Mouse (Mus musculus) CH12.LX (cell line): Measurements from ENCODE around the gene Arrb2. TPM values are rescaled to one million over a fixed set of nuclear protein-coding genes. Genes with fewer than 3 reads are reported as not detected.

Experiments used
- DNase-seq: peaks from one replicate; pipeline ENCODE4 v3.0.0-alpha.2; 2013; ENCODE audit errors: extremely low read depth
- H3K27ac ChIP-seq: 2 replicates; pipeline ENCODE4 v1.5.1; 2012; ENCODE audit warnings: low read depth, mild to moderate bottlenecking, control low read depth, moderate library complexity; ENCODE audit not compliant: insufficient read depth
- H3K27me3 ChIP-seq: replicated peaks from 2 replicates; pipeline ENCODE3; 2012; ENCODE audit warnings: inconsistent platforms
- H3K36me3 ChIP-seq, 2 experiments: replicated peaks in 1 of 2; 2 replicates each; pipeline versions ENCODE3 to v1.6.1; 2012; ENCODE audit warnings: inconsistent platforms in 1 of 2, low read length in 1 of 2, mild to moderate bottlenecking in 1 of 2, mixed read lengths in 1 of 2, moderate library complexity in 1 of 2; ENCODE audit not compliant: control insufficient read depth in 1 of 2, insufficient read depth in 1 of 2
- H3K4me1 ChIP-seq, 2 experiments: 2 replicates each; pipeline ENCODE4 v1.6.1; 2012; ENCODE audit warnings: inconsistent platforms in 1 of 2, moderate library complexity in 1 of 2; ENCODE audit not compliant: insufficient read depth in 2 of 2, control insufficient read depth in 1 of 2
- H3K4me2 ChIP-seq: 2 replicates; pipeline ENCODE4 v1.6.1; 2012; ENCODE audit warnings: low read depth, mild to moderate bottlenecking, control low read depth; ENCODE audit not compliant: poor library complexity, insufficient read depth, severe bottlenecking
- H3K4me3 ChIP-seq, 3 experiments: fragments of 150-350 bp in 1 of 3; sonication (generic) in 1 of 3; replicated peaks in 1 of 3; 2 replicates each; pipeline versions ENCODE3 to v1.5.1; 2011 to 2012; ENCODE audit warnings: low read depth in 2 of 3, low read length in 2 of 3, mild to moderate bottlenecking in 2 of 3, moderate library complexity in 2 of 3, control low read depth in 1 of 3, improper control_type of control experiment in 1 of 3, inconsistent platforms in 1 of 3, mixed read lengths in 1 of 3; ENCODE audit not compliant: poor library complexity in 1 of 3
- H3K79me2 ChIP-seq: replicated peaks from 2 replicates; pipeline ENCODE4 v1.6.1; 2012; ENCODE audit warnings: mild to moderate bottlenecking, moderate library complexity; ENCODE audit not compliant: control insufficient read depth, poor library complexity, insufficient read depth, severe bottlenecking; ENCODE audit errors: extremely low read depth
- H3K9ac ChIP-seq: 2 replicates; pipeline ENCODE4 v1.6.1; 2012; ENCODE audit warnings: low read depth, mild to moderate bottlenecking, control low read depth, moderate library complexity; ENCODE audit not compliant: insufficient read depth
- H3K9me3 ChIP-seq: replicated peaks from 2 replicates; pipeline ENCODE3; 2012; ENCODE audit warnings: low read length, inconsistent platforms, mixed read lengths
- CHD2 ChIP-seq: IDR thresholded peaks from 2 replicates; pipeline ENCODE4 v1.6.1; 2011; ENCODE audit warnings: low read length, improper control_type of control experiment
- ELF1 ChIP-seq: IDR thresholded peaks from 2 replicates; pipeline ENCODE4 v1.6.1; 2014; ENCODE audit warnings: low read depth, mild to moderate bottlenecking, inconsistent platforms, low read length, improper control_type of control experiment
- EP300 ChIP-seq: IDR thresholded peaks from 2 replicates; pipeline ENCODE4 v1.6.1; 2011; ENCODE audit warnings: low read length, improper control_type of control experiment
- GABPA ChIP-seq: IDR thresholded peaks from 2 replicates; pipeline ENCODE4 v1.6.1; 2012; ENCODE audit warnings: low read depth, low read length, improper control_type of control experiment, inconsistent platforms; ENCODE audit not compliant: insufficient replicate concordance
- JUN ChIP-seq: IDR thresholded peaks from 2 replicates; pipeline ENCODE4 v1.6.1; 2011; ENCODE audit warnings: low read depth, mild to moderate bottlenecking, low read length, improper control_type of control experiment, moderate library complexity; ENCODE audit not compliant: insufficient read depth
- KAT2A ChIP-seq: IDR thresholded peaks from 2 replicates; pipeline ENCODE4 v1.6.1; 2012; ENCODE audit warnings: low read length, improper control_type of control experiment, inconsistent platforms; ENCODE audit not compliant: insufficient replicate concordance
- MEF2A ChIP-seq: IDR thresholded peaks from 2 replicates; pipeline ENCODE4 v1.6.1; 2014; ENCODE audit warnings: low read depth, mild to moderate bottlenecking, inconsistent platforms, low read length, improper control_type of control experiment, borderline replicate concordance
- MXI1 ChIP-seq: IDR thresholded peaks from 2 replicates; pipeline ENCODE4 v1.6.1; 2011; ENCODE audit warnings: mild to moderate bottlenecking, low read depth, low read length, improper control_type of control experiment
- POLR2A ChIP-seq: IDR thresholded peaks from 2 replicates; pipeline ENCODE4 v1.6.1; 2011; ENCODE audit warnings: low read depth, mild to moderate bottlenecking, improper control_type of control experiment, low read length
- POLR2AphosphoS2 ChIP-seq: IDR thresholded peaks from 2 replicates; pipeline ENCODE4 v1.6.1; 2011; ENCODE audit warnings: low read depth, low read length, improper control_type of control experiment
- RAD21 ChIP-seq: IDR thresholded peaks from 2 replicates; pipeline ENCODE4 v1.6.1; 2011; ENCODE audit warnings: low read depth, mild to moderate bottlenecking, low read length, improper control_type of control experiment, moderate library complexity
- TBP ChIP-seq: conservative IDR thresholded peaks from 2 replicates; pipeline ENCODE4 v1.6.1; 2011; ENCODE audit warnings: low read depth, low read length, improper control_type of control experiment
- TCF12 ChIP-seq: IDR thresholded peaks from 2 replicates; pipeline ENCODE4 v1.6.1; 2014; ENCODE audit warnings: low read depth, mild to moderate bottlenecking, inconsistent platforms, low read length, improper control_type of control experiment
- UBTF ChIP-seq: IDR thresholded peaks from 2 replicates; pipeline ENCODE4 v1.6.1; 2012; ENCODE audit warnings: low read depth, mild to moderate bottlenecking, inconsistent platforms, low read length, improper control_type of control experiment, moderate library complexity
- USF1 ChIP-seq: IDR thresholded peaks from 2 replicates; pipeline ENCODE4 v1.6.1; 2014; ENCODE audit warnings: low read depth, mild to moderate bottlenecking, inconsistent platforms, low read length, improper control_type of control experiment
- ZKSCAN1 ChIP-seq: IDR thresholded peaks from 2 replicates; pipeline ENCODE4 v1.6.1; 2012; ENCODE audit warnings: low read depth, inconsistent platforms, low read length, improper control_type of control experiment, borderline replicate concordance
- ZMIZ1 ChIP-seq: IDR thresholded peaks from 2 replicates; pipeline ENCODE4 v1.6.1; 2012; ENCODE audit warnings: low read depth, mild to moderate bottlenecking, inconsistent platforms, low read length, improper control_type of control experiment
- dilution Hi-C: fragments of 300-500 bp; cut with MboI; formaldehyde crosslinking; loops from 2 replicates; pipeline ENCODE4 v1.14.3; 2020; ENCODE audit warnings: low sequenced_read_pairs; ENCODE audit not compliant: extremely low pct_unique_long_range_greater_than_20kb, extremely low pct_ligation_motif_present
- in situ Hi-C: fragments of 300-500 bp; cut with MboI; formaldehyde crosslinking; loops from 3 replicates; pipeline ENCODE4 v1.14.3; 2019; ENCODE audit warnings: low sequenced_read_pairs, low pct_ligation_motif_present, low pct_unique_long_range_greater_than_20kb, mixed read lengths
- polyA plus RNA-seq: library from polyadenylated mRNA; unstranded; fragments of >175 nt; gene quantifications from 2 replicates; pipeline ENCODE4 v1.2.1, GENCODE M21; 2012; ENCODE audit warnings: low read depth; ENCODE audit not compliant: insufficient read length
- total RNA-seq, 2 experiments: library from RNA; depleted of rRNA; stranded (reverse); fragments of 300-350 nt in 1 of 2; fragments of >200 nt in 1 of 2; gene quantifications; 2 replicates each; pipeline ENCODE4 v1.2.3; 2012 to 2014

The Arrb2 gene
- total and polyA plus RNA-seq, 3 experiments = 46.0 to 89.7 (median 60.2) TPM

DNA sequence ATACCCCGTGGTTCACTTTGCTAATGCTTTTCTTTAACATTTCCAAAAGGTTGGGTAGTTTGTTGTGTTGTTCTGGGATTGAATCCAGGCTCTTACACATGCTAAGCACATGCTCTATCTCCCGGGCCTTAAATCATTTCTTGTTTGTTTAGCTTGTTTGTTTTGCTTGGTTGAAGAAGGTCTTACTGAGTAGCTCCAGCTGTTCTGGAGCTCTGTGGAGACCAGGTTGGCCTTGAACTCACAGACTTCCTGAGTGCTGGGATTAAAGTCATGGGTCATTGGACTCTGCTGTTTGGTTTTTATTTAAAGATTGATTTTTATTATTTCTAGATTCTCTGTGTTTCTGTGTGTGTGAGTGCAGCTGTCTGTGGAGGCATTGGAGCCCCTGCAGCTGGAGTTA, 53.1 kb downstream of the Arrb2 start:
- no peaks in the 10 kb centered on the region for H3K9me3 ChIP-seq
- in situ Hi-C loops (no loop called here), dilution Hi-C loops (no loop called here)
- H3K9ac ChIP-seq = no peak overlapping the region
- H3K27me3 ChIP-seq = no peaks in the 10 kb centered on the region
- DNase-seq = no peak
- no peak overlapping the region for H3K4me2 ChIP-seq
- no peak overlapping the region for H3K27ac ChIP-seq
- H3K79me2 ChIP-seq = no peaks in the 10 kb centered on the region
- H3K36me3 ChIP-seq = no peaks in the 10 kb centered on the region
- H3K4me3 ChIP-seq = no peak overlapping the region
- no peak for TF ChIP-seq TBP
- TF ChIP-seq ZMIZ1 = no peak
- TF ChIP-seq KAT2A = no peak
- peaks cover 0 to 7% of the 10 kb centered on the region in 2 experiments; a peak in 2 of 4 replicates for H3K4me1 ChIP-seq

DNA sequence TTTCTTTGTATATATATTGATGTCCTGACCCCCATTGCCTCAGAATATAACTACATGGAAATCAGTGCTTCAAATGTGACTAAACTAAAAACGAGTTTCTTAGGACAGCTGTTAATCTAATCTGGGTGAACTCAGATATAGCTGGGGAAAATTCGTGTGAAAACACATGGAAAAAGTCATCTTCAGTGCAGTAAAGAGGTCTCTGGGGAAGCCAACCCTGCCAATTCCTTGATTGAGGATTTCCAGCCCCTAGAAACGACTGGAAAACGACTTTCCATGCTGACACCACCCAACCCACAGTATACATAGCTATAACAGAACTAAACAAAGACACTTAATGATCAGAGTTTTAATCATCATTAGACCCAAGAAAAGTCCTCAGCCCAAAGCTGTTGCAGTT, 55.4 kb downstream of the Arrb2 start:
- dilution Hi-C loops (no loop called here), in situ Hi-C loops (no loop called here)
- Histone ChIP-seq H3K4me2 (no peak overlapping the region), H3K4me3 (no peak overlapping the region), H3K9ac (no peak overlapping the region), H3K27me3 (no peaks in the 10 kb centered on the region), H3K79me2 (no peaks in the 10 kb centered on the region), H3K36me3 (no peaks in the 10 kb centered on the region), H3K27ac (no peak overlapping the region), H3K4me1 (peaks cover 0 to 7% of the 10 kb centered on the region in 2 experiments; a peak in 2 of 4 replicates), H3K9me3 (peaks cover 3% of the 10 kb centered on the region)
- TF ChIP-seq RAD21 (no peak), UBTF (no peak), MEF2A (no peak), MXI1 (no peak), ZMIZ1 (no peak), POLR2A (no peak), POLR2AphosphoS2 (no peak), JUN (no peak), USF1 (no peak), ELF1 (no peak), GABPA (no peak), CHD2 (no peak), EP300 (no peak), ZKSCAN1 (no peak), TCF12 (no peak)
- DNase-seq = no peak
